Mouse (Mus musculus) kidney, adult 2 months (tissue): ENCODE results near the gene Tnfsf14.

Source experiments
- CTCF ChIP-seq: fragments of 200-500 bp; conservative IDR thresholded peaks from 2 replicates; pipeline ENCODE4 v1.5.1; 2011; ENCODE audit warnings: low read depth, mild to moderate bottlenecking, control low read depth, low read length, moderate library complexity, mixed read lengths; ENCODE audit not compliant: insufficient read depth, insufficient read length
- POLR2A ChIP-seq: fragments of 200-500 bp; IDR thresholded peaks from one replicate; pipeline ENCODE4 v1.6.1; 2011; ENCODE audit warnings: low read depth, low read length, control low read depth

GRCm38 (mm10) chr17:57170616-57171260, 23.2 kb downstream of the Tnfsf14 start:
- TF ChIP-seq CTCF (no peak), POLR2A (no peak)
